Mouse (Mus musculus): ENCODE results near the gene Myl3. TPM values are rescaled to one million over a fixed set of nuclear protein-coding genes. Genes with fewer than 3 reads are reported as not detected.

Myl3 gene
- polyA plus RNA-seq, 1 experiment, result 0.94 TPM

GRCm38 (mm10) chr9:110800834-110801479, 59.3 kb downstream of the Myl3 start:
- TF ChIP-seq CTCF (IDR thresholded peaks at IDR 0.05; ENCODE audit: extremely low read depth, insufficient read depth, insufficient read length, insufficient replicate concordance) (no peak), POLR2A (IDR thresholded peaks at IDR 0.05; ENCODE audit: low read depth, low read length) (no peak)
- WGBS, result 88% methylated on average over 8 of the region's 8 CpGs
- H3K4me3 ChIP-seq (ENCODE audit: extremely low read depth, insufficient read depth, insufficient read length), result no peak overlapping the region

GRCm38 (mm10) chr9:110803294-110803693, 61.6 kb downstream of the Myl3 start:
- no peak overlapping the region for H3K27ac ChIP-seq (ENCODE audit: insufficient read depth, low read length)
- no peak for DNase-seq (ENCODE audit: low read depth in 1 of 2, low spot score in 2 of 2)
- H3K27me3 ChIP-seq (ENCODE audit: control insufficient read depth, insufficient read depth, low read length), result no peaks in the 10 kb centered on the region
- no peak overlapping the region for H3K4me3 ChIP-seq (ENCODE audit: extremely low read depth, insufficient read depth, insufficient read length)
- no peaks in the 10 kb centered on the region for H3K36me3 ChIP-seq (ENCODE audit: control insufficient read depth, insufficient read depth, low read length)
- TF ChIP-seq POLR2A (IDR thresholded peaks at IDR 0.05; ENCODE audit: low read depth, low read length) (no peak), CTCF (IDR thresholded peaks at IDR 0.05; ENCODE audit: extremely low read depth, insufficient read depth, insufficient read length, insufficient replicate concordance) (no peak)
- WGBS, result 55% methylated on average over 4 of the region's 4 CpGs
- H3K4me1 ChIP-seq (ENCODE audit: control insufficient read depth, insufficient read depth, insufficient read length), result no peaks in the 10 kb centered on the region

More at GRCm38 (mm10) chr9:110800834-110801479, 59.3 kb downstream of the Myl3 start:
- no peaks in the 10 kb centered on the region for H3K36me3 ChIP-seq (ENCODE audit: control insufficient read depth, insufficient read depth, low read length)
- no peaks in the 10 kb centered on the region for H3K4me1 ChIP-seq (ENCODE audit: control insufficient read depth, insufficient read depth, insufficient read length)
- no peaks in the 10 kb centered on the region for H3K27me3 ChIP-seq (ENCODE audit: control insufficient read depth, insufficient read depth, low read length)
- no peak for DNase-seq (ENCODE audit: low read depth in 1 of 2, low spot score in 2 of 2)
- H3K27ac ChIP-seq (ENCODE audit: insufficient read depth, low read length), result no peak overlapping the region

GRCm38 (mm10) chr9:110810051-110810450, 68.4 kb downstream of the Myl3 start:
- Histone ChIP-seq H3K4me3 (ENCODE audit: extremely low read depth, insufficient read depth, insufficient read length) (no peak overlapping the region), H3K27ac (ENCODE audit: insufficient read depth, low read length) (no peak overlapping the region), H3K27me3 (ENCODE audit: control insufficient read depth, insufficient read depth, low read length) (no peaks in the 10 kb centered on the region), H3K36me3 (ENCODE audit: control insufficient read depth, insufficient read depth, low read length) (no peaks in the 10 kb centered on the region), H3K4me1 (ENCODE audit: control insufficient read depth, insufficient read depth, insufficient read length) (no peaks in the 10 kb centered on the region)
- no peak for DNase-seq (ENCODE audit: low read depth in 1 of 2, low spot score in 2 of 2)
- TF ChIP-seq CTCF (IDR thresholded peaks at IDR 0.05; ENCODE audit: extremely low read depth, insufficient read depth, insufficient read length, insufficient replicate concordance), result no peak
- no peak for TF ChIP-seq POLR2A (IDR thresholded peaks at IDR 0.05; ENCODE audit: low read depth, low read length)
- WGBS, result 95% methylated on average over 4 of the region's 4 CpGs

GRCm38 (mm10) chr9:110813789-110814188, 72.1 kb downstream of the Myl3 start, which contains the start of gene Prss44:
Gene Prss44, plus strand, starts transcription at chr9:110813994.
- Histone ChIP-seq H3K27me3 (ENCODE audit: control insufficient read depth, insufficient read depth, low read length) (no peaks in the 10 kb centered on the region), H3K27ac (ENCODE audit: insufficient read depth, low read length) (no peak within 1 kb of the TSS), H3K4me1 (ENCODE audit: control insufficient read depth, insufficient read depth, insufficient read length) (no peaks in the 10 kb centered on the region), H3K36me3 (ENCODE audit: control insufficient read depth, insufficient read depth, low read length) (no peaks in the 10 kb centered on the region), H3K4me3 (ENCODE audit: extremely low read depth, insufficient read depth, insufficient read length) (no peak within 1 kb of the TSS)
- WGBS, result 72% methylated on average over 18 of the region's 18 CpGs
- TF ChIP-seq CTCF (IDR thresholded peaks at IDR 0.05; ENCODE audit: extremely low read depth, insufficient read depth, insufficient read length, insufficient replicate concordance), result no peak
- no peak for DNase-seq (ENCODE audit: low read depth in 1 of 2, low spot score in 2 of 2)

Other genes starting within 250 kb of the Myl3 start
- gene Setd2, start 209.3 kb upstream of the Myl3 start, polyA plus RNA-seq (2012; rRNA removed), result 49.4 and 51.8 TPM in 2 replicates
- 5.2 and 5.5 TPM in 2 replicates for gene Nradd, start 117.4 kb upstream of the Myl3 start, polyA plus RNA-seq (2012; rRNA removed)
- gene Nbeal2, start 87.7 kb upstream of the Myl3 start, polyA plus RNA-seq (2012; rRNA removed), result 78.9 and 82.2 TPM in 2 replicates
- 103 and 110 TPM in 2 replicates for gene Ccdc12, start 85.4 kb upstream of the Myl3 start, polyA plus RNA-seq (2012; rRNA removed)
- gene Pth1r, start 5.3 kb downstream of the Myl3 start, polyA plus RNA-seq (2012; rRNA removed), result 11.0 and 14.0 TPM in 2 replicates
- not detected in 2 replicates for gene Prss42, start 56.3 kb downstream of the Myl3 start, polyA plus RNA-seq (2012; rRNA removed)
- not detected in 2 replicates for gene Prss44, start 72.1 kb downstream of the Myl3 start, polyA plus RNA-seq (2012; rRNA removed)
- gene Prss43, start 84.8 kb downstream of the Myl3 start, polyA plus RNA-seq (2012; rRNA removed), result not detected in 2 replicates
- gene Prss45, start 92.7 kb downstream of the Myl3 start, polyA plus RNA-seq (2012; rRNA removed), result not detected in 2 replicates
- not detected in 2 replicates for gene Prss46, start 102.6 kb downstream of the Myl3 start, polyA plus RNA-seq (2012; rRNA removed)
- 3.5 and 5.5 TPM in 2 replicates for gene Prss50, start 116.1 kb downstream of the Myl3 start, polyA plus RNA-seq (2012; rRNA removed)
- 58.9 and 64.3 TPM in 2 replicates for gene Als2cl, start 138.0 kb downstream of the Myl3 start, polyA plus RNA-seq (2012; rRNA removed)
- 2.9 and 3.0 TPM in 2 replicates for gene Tmie, start 138.3 kb downstream of the Myl3 start, polyA plus RNA-seq (2012; rRNA removed)
- 0.25 and 0.35 TPM in 2 replicates for gene Fam240a, start 175.0 kb downstream of the Myl3 start, polyA plus RNA-seq (2012; rRNA removed)
- gene Tdgf1, start 204.3 kb downstream of the Myl3 start, polyA plus RNA-seq (2012; rRNA removed), result 0.08 and 0.14 TPM in 2 replicates
- gene Lrrc2, start 209.7 kb downstream of the Myl3 start, polyA plus RNA-seq (2012; rRNA removed), result 0.02 TPM in 1 of 2 replicates, not detected in the other
- 1.5 and 2.0 TPM in 2 replicates for gene Rtp3, start 248.7 kb downstream of the Myl3 start, polyA plus RNA-seq (2012; rRNA removed)

Data from spleen, adult 2 months (tissue).